ENCODE assay signal across 10 mouse cellular contexts in the genomic region with DNA sequence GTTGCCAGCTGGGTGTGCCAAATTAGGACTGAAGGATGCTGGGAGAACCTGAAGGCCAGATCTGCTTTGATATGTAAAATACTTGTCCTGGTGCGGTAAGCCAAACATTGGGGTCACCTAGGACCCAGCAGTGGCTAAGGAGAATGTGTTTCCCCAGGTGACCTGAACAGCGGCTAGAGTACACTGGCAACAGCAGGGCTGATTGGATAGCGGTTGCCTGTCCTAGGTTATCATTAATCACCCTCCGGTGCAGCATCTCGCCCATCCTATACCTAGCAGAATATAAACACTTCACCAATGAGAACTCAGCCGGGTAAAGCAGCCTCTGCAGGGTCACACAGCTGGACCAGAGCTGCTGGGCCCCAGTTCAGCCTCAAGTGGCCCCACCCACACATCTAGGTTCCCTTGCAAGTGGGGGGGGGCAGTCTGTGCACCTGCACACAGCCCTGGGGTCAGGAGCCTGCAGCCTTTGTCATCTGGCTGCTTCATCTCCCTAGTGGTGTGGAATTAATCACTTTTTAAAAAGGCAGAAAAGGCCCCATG.
A peak's percentile ranks its signal among the peaks of the same experiment; 100 is the strongest.
DNase-seq lines count a peak whose midpoint lies in the region; ATAC-seq lines count a peak whose summit lies in the region.
"Had no signal": no experiment of that assay in that cellular context is flagged by ENCODE, and none has a peak within 500 bp of the region (broad histone marks: within the 10 kb centered on the region; RNA-seq: fewer than 3 reads in every experiment).

No protein-coding gene starts in this region.

- H3K36me3 ChIP-seq in heart, embryonic 13.5 days: peaks cover 32% of the 10 kb centered on the region
- H3K36me3 ChIP-seq in embryonic facial prominence, embryonic 12.5 days: no peaks in the 10 kb centered on the region
- H3K36me3 ChIP-seq in kidney, embryonic 16.5 days (ENCODE audit: insufficient read depth, low read length): peaks cover 10% of the 10 kb centered on the region; the same call in 1 of the 2 replicates
- H3K36me3 ChIP-seq in neural tube, embryonic 11.5 days (ENCODE audit: control insufficient read depth, insufficient read depth, low read length): no peaks in the 10 kb centered on the region

- no peak overlapping the region for H3K4me3 ChIP-seq in heart, embryonic 13.5 days
- H3K4me3 ChIP-seq in embryonic facial prominence, embryonic 12.5 days: no peak overlapping the region
- no peak overlapping the region for H3K4me3 ChIP-seq in kidney, embryonic 16.5 days (ENCODE audit: low read length)
- no peak overlapping the region for H3K4me3 ChIP-seq in neural tube, embryonic 11.5 days (ENCODE audit: low read depth, low read length)

- H3K9ac ChIP-seq in heart, embryonic 13.5 days: no peak overlapping the region
- H3K9ac ChIP-seq in embryonic facial prominence, embryonic 12.5 days: no peak overlapping the region
- no peak overlapping the region for H3K9ac ChIP-seq in kidney, embryonic 16.5 days (replicated peaks; ENCODE audit: low read length)
- no peak overlapping the region for H3K9ac ChIP-seq in neural tube, embryonic 11.5 days (ENCODE audit: low read length)

- intact Hi-C loops in heart, postnatal 36 days (cut with DNase I): loop anchor here (5.0 kb wide), 1 partner anchor 74 kb away; no protein-coding TSS in a partner anchor

- no peak for DNase-seq in heart, postnatal 36 days
- DNase-seq in neural tube, embryonic 11.5 days (ENCODE audit: low spot score): peak; percentile 28
- DNase-seq in right cerebral cortex, adult 2 months (ENCODE audit: low spot score in 2 of 2): no peak
- DNase-seq in layer of hippocampus, adult 9-10 months (ENCODE audit: low spot score): no peak
- DNase-seq: cerebellum, adult 8-10 months had no signal

- ATAC-seq in heart, embryonic 13.5 days (ENCODE audit: extremely low read depth, insufficient number of reproducible peaks, low FRiP score, low TSS enrichment): no peak
- peak; percentile 42; the same call in 1 of the 2 replicates for ATAC-seq in embryonic facial prominence, embryonic 12.5 days (ENCODE audit: insufficient number of reproducible peaks, insufficient read depth, low FRiP score, low TSS enrichment)
- peak; percentile 52 for ATAC-seq in kidney, embryonic 16.5 days (ENCODE audit: low FRiP score, low TSS enrichment)
- ATAC-seq in neural tube, embryonic 11.5 days (ENCODE audit: insufficient read depth, low FRiP score, low TSS enrichment): peak; percentile 80
- no peak for ATAC-seq in cerebellum, adult (ENCODE audit: insufficient number of reproducible peaks, low FRiP score, low TSS enrichment)

- WGBS in heart, embryonic 13.5 days: 61% methylated on average over 6 of the region's 6 CpGs
- 40% methylated on average over 6 of the region's 6 CpGs for WGBS in embryonic facial prominence, embryonic 12.5 days
- 28% methylated on average over 6 of the region's 6 CpGs for WGBS in kidney, embryonic 16.5 days
- 40% methylated on average over 6 of the region's 6 CpGs for WGBS in neural tube, embryonic 11.5 days

- H3K27me3 ChIP-seq in heart, embryonic 13.5 days (replicated peaks): no peaks in the 10 kb centered on the region
- no peaks in the 10 kb centered on the region for H3K27me3 ChIP-seq in embryonic facial prominence, embryonic 12.5 days
- no peaks in the 10 kb centered on the region for H3K27me3 ChIP-seq in kidney, embryonic 16.5 days (ENCODE audit: insufficient read depth, low read length)
- no peaks in the 10 kb centered on the region for H3K27me3 ChIP-seq in neural tube, embryonic 11.5 days (ENCODE audit: control insufficient read depth, insufficient read depth, low read length)

- no peak overlapping the region for H3K4me2 ChIP-seq in heart, embryonic 13.5 days
- no peak overlapping the region for H3K4me2 ChIP-seq in embryonic facial prominence, embryonic 12.5 days (replicated peaks)
- H3K4me2 ChIP-seq in kidney, embryonic 16.5 days (replicated peaks; ENCODE audit: low read depth, low read length): no peak overlapping the region
- H3K4me2 ChIP-seq in neural tube, embryonic 11.5 days (ENCODE audit: low read depth): no peak overlapping the region

- peak overlapping the region; percentile 66; the same call in 1 of the 2 replicates for H3K27ac ChIP-seq in heart, embryonic 13.5 days (replicated peaks)
- H3K27ac ChIP-seq in embryonic facial prominence, embryonic 12.5 days: no peak overlapping the region
- 0 out of 2 replicates have a peak overlapping the region, but pooled peaks have one; percentile 13 for H3K27ac ChIP-seq in kidney, embryonic 16.5 days (ENCODE audit: low read length)
- H3K27ac ChIP-seq in neural tube, embryonic 11.5 days (ENCODE audit: low read depth, low read length): 0 out of 2 replicates have a peak overlapping the region, but pooled peaks have one; percentile 29

- peaks cover 54% of the 10 kb centered on the region for H3K4me1 ChIP-seq in heart, embryonic 13.5 days
- peaks cover 14% of the 10 kb centered on the region for H3K4me1 ChIP-seq in embryonic facial prominence, embryonic 12.5 days
- peaks cover 42% of the 10 kb centered on the region for H3K4me1 ChIP-seq in kidney, embryonic 16.5 days (ENCODE audit: insufficient read depth, low read length)
- 0 out of 2 replicates have a peak, but pooled peaks cover 2% of the 10 kb centered on the region for H3K4me1 ChIP-seq in neural tube, embryonic 11.5 days (ENCODE audit: control insufficient read depth, insufficient read depth, low read length)

- no peaks in the 10 kb centered on the region for H3K9me3 ChIP-seq in heart, embryonic 13.5 days
- no peaks in the 10 kb centered on the region for H3K9me3 ChIP-seq in embryonic facial prominence, embryonic 12.5 days
- no peaks in the 10 kb centered on the region for H3K9me3 ChIP-seq in kidney, embryonic 16.5 days (ENCODE audit: low read length)
- no peaks in the 10 kb centered on the region for H3K9me3 ChIP-seq in neural tube, embryonic 11.5 days (ENCODE audit: control insufficient read depth, low read length)
- H3K9me3 ChIP-seq: megakaryocyte, embryonic 14.5 days had no signal

Comparison
In these comparisons a context has a peak if more than half of its experiments do, and no peak if none do; other contexts are left out.
1. ATAC-seq: peak in embryonic facial prominence, embryonic 12.5 days (single experiment), kidney, embryonic 16.5 days (single experiment) and neural tube, embryonic 11.5 days (single experiment); none in heart, embryonic 13.5 days (single experiment) and cerebellum, adult (single experiment).